In genomic region chr5:149363903-149364755, GRCm38 (mm10) we compare ENCODE assay signal across 19 mouse cellular contexts. TPM values are rescaled to one million over a fixed set of nuclear protein-coding genes. Genes with fewer than 3 reads are reported as not detected.
A peak's percentile ranks its signal among the peaks of the same experiment; 100 is the strongest.
DNase-seq lines count a peak whose midpoint lies in the region; ATAC-seq lines count a peak whose summit lies in the region.
"Had no signal": no experiment of that assay in that cellular context is flagged by ENCODE, and none has a peak within 500 bp of the region (broad histone marks: within the 10 kb centered on the region; RNA-seq: fewer than 3 reads in every experiment).

No protein-coding gene starts in this region.

- 54% methylated on average over 16 of the region's 16 CpGs for WGBS in hindbrain, embryonic 16.5 days
- 54% methylated on average over 16 of the region's 16 CpGs for WGBS in hindbrain, embryonic 11.5 days
- 43% methylated on average over 16 of the region's 16 CpGs for WGBS in liver, embryonic 13.5 days (ENCODE audit: insufficient replicate concordance)

- H3K27ac ChIP-seq in hindbrain, embryonic 16.5 days (ENCODE audit: low read depth, low read length) = no peak overlapping the region
- H3K27ac ChIP-seq in hindbrain, embryonic 11.5 days (ENCODE audit: low read depth, low read length) = no peak overlapping the region
- no peak overlapping the region for H3K27ac ChIP-seq in liver, embryonic 13.5 days
- H3K27ac ChIP-seq: embryonic facial prominence, embryonic 15.5 days; forebrain, embryonic 12.5 days; limb, embryonic 12.5 days had no signal

- H3K4me3 ChIP-seq in hindbrain, embryonic 16.5 days (ENCODE audit: low read length) = no peak overlapping the region
- H3K4me3 ChIP-seq in hindbrain, embryonic 11.5 days (ENCODE audit: low read depth, low read length) = no peak overlapping the region
- H3K4me3 ChIP-seq in liver, embryonic 13.5 days (replicated peaks) = no peak overlapping the region
- H3K4me3 ChIP-seq: embryonic facial prominence, embryonic 15.5 days; forebrain, embryonic 12.5 days; limb, embryonic 12.5 days had no signal

- no peaks in the 10 kb centered on the region for H3K36me3 ChIP-seq in hindbrain, embryonic 16.5 days (ENCODE audit: control insufficient read depth, insufficient read depth, low read length)
- no peaks in the 10 kb centered on the region for H3K36me3 ChIP-seq in hindbrain, embryonic 11.5 days (ENCODE audit: control insufficient read depth, insufficient read depth, low read length)
- H3K36me3 ChIP-seq in liver, embryonic 13.5 days = no peaks in the 10 kb centered on the region
- H3K36me3 ChIP-seq: embryonic facial prominence, embryonic 15.5 days; forebrain, embryonic 12.5 days; limb, embryonic 12.5 days had no signal

- no peaks in the 10 kb centered on the region for H3K27me3 ChIP-seq in hindbrain, embryonic 16.5 days (replicated peaks; ENCODE audit: control insufficient read depth, insufficient read depth, low read length)
- H3K27me3 ChIP-seq in hindbrain, embryonic 11.5 days (ENCODE audit: control insufficient read depth, insufficient read depth, low read length) = no peaks in the 10 kb centered on the region
- no peaks in the 10 kb centered on the region for H3K27me3 ChIP-seq in liver, embryonic 13.5 days
- H3K27me3 ChIP-seq: embryonic facial prominence, embryonic 15.5 days; forebrain, embryonic 12.5 days; limb, embryonic 12.5 days had no signal

- H3K9ac ChIP-seq in hindbrain, embryonic 16.5 days (ENCODE audit: low read depth, low read length) = no peak overlapping the region
- H3K9ac ChIP-seq in hindbrain, embryonic 11.5 days (ENCODE audit: low read depth, low read length) = no peak overlapping the region
- H3K9ac ChIP-seq in liver, embryonic 13.5 days = no peak overlapping the region
- H3K9ac ChIP-seq: embryonic facial prominence, embryonic 15.5 days; forebrain, embryonic 12.5 days; limb, embryonic 12.5 days had no signal

- peak; percentile 42; the same call in 1 of the 2 replicates for ATAC-seq in hindbrain, embryonic 16.5 days
- no peak for ATAC-seq in hindbrain, embryonic 11.5 days (ENCODE audit: low FRiP score)
- peak; percentile 39; the same call in 1 of the 2 replicates for ATAC-seq in liver, embryonic 13.5 days (ENCODE audit: low read depth)
- ATAC-seq: inflammation-experienced regulatory T-cells, adult 6 months had no signal

- no peaks in the 10 kb centered on the region for H3K9me3 ChIP-seq in hindbrain, embryonic 16.5 days (ENCODE audit: control insufficient read depth, low read length)
- H3K9me3 ChIP-seq in hindbrain, embryonic 11.5 days (ENCODE audit: control insufficient read depth, low read length) = no peaks in the 10 kb centered on the region
- H3K9me3 ChIP-seq in liver, embryonic 13.5 days (replicated peaks) = peaks cover 11% of the 10 kb centered on the region
- H3K9me3 ChIP-seq: embryonic facial prominence, embryonic 15.5 days had no signal

- no peak for DNase-seq in hindbrain, embryonic 11.5 days (ENCODE audit: low spot score)
- DNase-seq in thymus, postnatal 0 days (ENCODE audit: low spot score) = peak; percentile 78
- DNase-seq in thymus, postnatal 10 days (ENCODE audit: low spot score in 2 of 2) = no peak
- no peak for DNase-seq in liver, embryonic 13.5 days
- DNase-seq in adrenal gland, postnatal 10 days = no peak
- DNase-seq in cerebellum, postnatal 4 days (ENCODE audit: low spot score in 2 of 2) = no peak
- DNase-seq: cerebellum, adult 9-11 months; kidney, adult 8-10 months; lung, adult 2 months; lung, postnatal 36 days; retina, postnatal 1 day had no signal

- no peaks in the 10 kb centered on the region for H3K4me1 ChIP-seq in hindbrain, embryonic 16.5 days (ENCODE audit: control insufficient read depth, insufficient read depth, low read depth, low read length)
- H3K4me1 ChIP-seq in hindbrain, embryonic 11.5 days (replicated peaks; ENCODE audit: control insufficient read depth, insufficient read depth, low read length) = no peaks in the 10 kb centered on the region
- H3K4me1 ChIP-seq in liver, embryonic 13.5 days (replicated peaks) = no peaks in the 10 kb centered on the region; the same call in 1 of the 2 replicates

- H3K4me2 ChIP-seq in hindbrain, embryonic 16.5 days (ENCODE audit: low read length) = no peak overlapping the region
- no peak overlapping the region for H3K4me2 ChIP-seq in hindbrain, embryonic 11.5 days (replicated peaks; ENCODE audit: low read depth, low read length)
- no peak overlapping the region for H3K4me2 ChIP-seq in liver, embryonic 13.5 days
- H3K4me2 ChIP-seq: embryonic facial prominence, embryonic 15.5 days; forebrain, embryonic 12.5 days; heart, embryonic 11.5 days; limb, embryonic 12.5 days; midbrain, embryonic 11.5 days had no signal

RNA-seq across cellular contexts. Expression of gene Medag, which starts 47.4 kb away (rescaled TPM):
- 6.4 and 6.5 TPM in 2 replicates for polyA plus RNA-seq in hindbrain, embryonic 16.5 days (2015; fragmentation: Nextera tagmentation; extraction: Ambion mirVana)
- polyA plus RNA-seq in hindbrain, embryonic 11.5 days (2014; fragmentation: Nextera tagmentation; extraction: Ambion mirVana) = 0.25 and 0.80 TPM in 2 replicates
- polyA plus RNA-seq in thymus, postnatal 0 days (2015; fragmentation: Nextera tagmentation; extraction: Ambion mirVana) = 1.3 and 2.0 TPM in 2 replicates
- polyA plus RNA-seq in liver, embryonic 13.5 days (2015; fragmentation: Nextera tagmentation; extraction: Ambion mirVana) = 0.28 and 0.36 TPM in 2 replicates
- total RNA-seq in adrenal gland, postnatal 10 days (2021) = 1 to 10 TPM; 7.0 to 7.2 TPM
- total RNA-seq: neutrophil, adult 5-6 weeks had no signal
